Mouse (Mus musculus) midbrain, embryonic 15.5 days (tissue): ENCODE measurements around the gene Copa. TPM values are rescaled to one million over a fixed set of nuclear protein-coding genes. Genes with fewer than 3 reads are reported as not detected.

Experiments
- ATAC-seq: fragments of 200-750 bp; cut with Nextera tagmentation; replicated peaks from 2 replicates; pipeline ENCODE4 v1.8.0; 2017; ENCODE audit warnings: moderate TSS enrichment
- H3K27ac ChIP-seq: fragments of 300-500 bp; sonication (generic); 2 replicates; pipeline ENCODE4 v1.5.1; 2015; ENCODE audit warnings: mild to moderate bottlenecking, inconsistent platforms
- H3K27me3 ChIP-seq: fragments of 300-500 bp; sonication (generic); replicated peaks from 2 replicates; pipeline ENCODE4 v1.6.1; 2015; ENCODE audit warnings: inconsistent platforms
- H3K36me3 ChIP-seq: fragments of 300-500 bp; sonication (generic); replicated peaks from 2 replicates; pipeline ENCODE4 v1.6.1; 2015; ENCODE audit warnings: inconsistent platforms
- H3K4me1 ChIP-seq: fragments of 300-500 bp; sonication (generic); 2 replicates; pipeline ENCODE4 v1.6.1; 2015; ENCODE audit warnings: inconsistent platforms
- H3K4me2 ChIP-seq: fragments of 300-500 bp; sonication (generic); 2 replicates; pipeline ENCODE4 v1.6.1; 2015; ENCODE audit warnings: inconsistent platforms, mild to moderate bottlenecking, moderate library complexity
- H3K4me3 ChIP-seq: fragments of 300-500 bp; sonication (generic); 2 replicates; pipeline ENCODE4 v1.5.1; 2015; ENCODE audit warnings: mild to moderate bottlenecking, inconsistent platforms
- H3K9ac ChIP-seq: fragments of 300-500 bp; sonication (generic); 2 replicates; pipeline ENCODE4 v1.6.1; 2015; ENCODE audit warnings: mild to moderate bottlenecking, inconsistent platforms
- H3K9me3 ChIP-seq: fragments of 300-500 bp; sonication (generic); 2 replicates; pipeline ENCODE4 v1.6.1; 2016; ENCODE audit warnings: inconsistent platforms
- WGBS: fragments of 180-500 bp; shearing (Covaris S2); methylation state at CpG from one replicate; pipeline ENCODE4 v1.1.7; 2015; ENCODE audit warnings: mixed read lengths; 5-methylcytosine and 5-hydroxymethylcytosine counted together
- polyA plus RNA-seq: library from polyadenylated mRNA; unstranded; fragments of >200 nt; fragmentation: Nextera tagmentation; extraction: Ambion mirVana; gene quantifications from 2 replicates; pipeline ENCODE4 v1.2.1, GENCODE M21; 2015

Copa gene
- polyA plus RNA-seq, 1 experiment from 2014 or later = 209 TPM

DNA sequence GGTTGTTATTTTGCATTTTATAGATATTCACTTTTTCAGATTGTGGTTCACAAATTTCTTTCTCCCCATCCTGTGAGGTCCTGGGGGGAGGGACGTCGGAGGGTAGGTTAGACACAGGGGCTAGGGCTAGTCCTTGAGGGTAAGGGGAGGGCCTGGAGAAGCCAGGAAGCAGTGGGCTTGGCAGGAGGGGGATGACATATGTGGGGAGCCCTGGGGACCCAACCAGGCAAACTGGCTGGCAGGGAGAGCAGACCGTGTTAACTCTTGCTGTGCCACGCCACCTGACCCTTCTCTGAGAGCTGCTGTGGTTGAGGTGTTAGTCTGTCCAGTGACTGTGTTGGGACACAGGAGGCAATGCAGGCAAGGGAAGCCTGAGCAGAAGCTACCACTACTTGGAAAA lies 21.7 kb upstream of the Copa start:
- Histone ChIP-seq H3K9ac (no peak overlapping the region), H3K4me1 (peaks cover 19% of the 10 kb centered on the region), H3K4me3 (no peak overlapping the region), H3K36me3 (peaks cover 5% of the 10 kb centered on the region; the same call in 1 of the 2 replicates), H3K9me3 (no peaks in the 10 kb centered on the region), H3K4me2 (no peak overlapping the region), H3K27me3 (no peaks in the 10 kb centered on the region), H3K27ac (peak overlapping the region; percentile 45; the same call in 1 of the 2 replicates)
- ATAC-seq = peak; percentile 40; the same call in 1 of the 2 replicates
- WGBS = 34% methylated on average over 4 of the region's 4 CpGs

DNA sequence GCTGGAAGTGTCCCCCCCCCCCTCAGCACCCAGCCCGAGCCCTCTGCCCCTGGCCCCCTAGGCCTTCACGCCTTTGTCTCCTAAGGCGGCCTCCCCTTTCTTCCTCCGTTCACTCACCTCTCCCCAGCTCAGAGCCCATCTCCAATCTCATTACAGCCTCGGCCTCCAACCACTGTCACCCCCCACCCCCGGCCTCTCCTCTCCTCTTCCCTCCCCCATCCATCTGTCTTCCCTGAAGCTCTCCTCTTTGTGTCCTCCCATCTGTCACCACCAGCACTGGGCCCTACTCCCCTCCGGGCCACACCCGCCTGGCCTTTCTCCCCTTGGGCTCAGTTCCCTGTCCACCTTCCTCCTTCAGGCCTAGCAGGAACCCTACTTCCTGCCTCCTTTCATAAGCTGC lies 21.1 kb upstream of the Copa start:
- ATAC-seq = no peak; the same call in 1 of the 2 replicates
- Histone ChIP-seq H3K27ac (peak overlapping the region; percentile 45), H3K27me3 (no peaks in the 10 kb centered on the region), H3K9ac (no peak overlapping the region), H3K4me2 (no peak overlapping the region), H3K4me3 (no peak overlapping the region), H3K36me3 (peaks cover 10% of the 10 kb centered on the region; the same call in 1 of the 2 replicates), H3K9me3 (no peaks in the 10 kb centered on the region), H3K4me1 (peaks cover 19% of the 10 kb centered on the region)
- WGBS = 16% methylated on average over 8 of the region's 8 CpGs

- H3K27ac ChIP-seq = no peak overlapping the region
- H3K4me1 ChIP-seq = peaks cover 18% of the 10 kb centered on the region
- peaks cover 15% of the 10 kb centered on the region; the same call in 1 of the 2 replicates for H3K36me3 ChIP-seq
- no peak for ATAC-seq
- H3K4me2 ChIP-seq = no peak overlapping the region
- no peak overlapping the region for H3K4me3 ChIP-seq
- no peaks in the 10 kb centered on the region for H3K27me3 ChIP-seq
- H3K9me3 ChIP-seq = no peaks in the 10 kb centered on the region
- WGBS = 67% methylated on average over 2 of the region's 2 CpGs
- H3K9ac ChIP-seq = no peak overlapping the region
Observed at GRCm38 (mm10) chr1:172062101-172062500, 20.2 kb upstream of the Copa start.

- Histone ChIP-seq H3K27me3 (no peaks in the 10 kb centered on the region), H3K9me3 (no peaks in the 10 kb centered on the region), H3K4me2 (no peak overlapping the region), H3K4me3 (no peak overlapping the region), H3K9ac (no peak overlapping the region), H3K36me3 (peaks cover 27% of the 10 kb centered on the region), H3K27ac (no peak overlapping the region), H3K4me1 (peaks cover 6% of the 10 kb centered on the region)
- 67% methylated on average over 4 of the region's 4 CpGs for WGBS
- no peak for ATAC-seq
Observed at GRCm38 (mm10) chr1:172063291-172064023, 18.9 kb upstream of the Copa start.

DNA sequence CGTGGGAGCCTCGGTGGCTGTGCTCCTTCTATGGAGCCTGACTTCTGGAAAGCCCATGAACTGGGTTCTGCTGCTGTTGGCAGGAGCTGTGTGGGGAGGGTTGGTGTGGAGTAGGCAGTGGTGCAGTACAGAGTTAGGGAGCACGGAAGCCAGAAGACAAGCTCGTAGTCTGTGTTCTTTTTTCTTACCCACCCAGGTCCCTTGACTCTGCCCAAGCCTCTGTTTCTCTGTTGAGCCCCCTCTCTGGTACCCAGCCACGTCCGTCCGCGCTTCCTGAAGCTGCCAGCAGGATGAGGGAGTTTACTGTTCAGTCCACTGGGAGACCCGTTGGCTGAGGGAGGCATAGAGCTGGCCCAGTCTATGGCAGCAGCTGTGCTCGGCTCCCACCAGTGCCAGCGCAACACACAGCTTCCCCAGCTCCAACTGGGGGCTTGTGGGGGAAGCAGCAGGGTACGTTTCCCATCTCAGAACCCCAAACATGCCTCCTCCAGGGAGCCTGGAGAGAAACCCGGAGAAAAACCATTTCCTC lies 17.7 kb upstream of the Copa start:
- H3K27ac ChIP-seq = peak overlapping the region; percentile 13; the same call in 1 of the 2 replicates
- peaks cover 38% of the 10 kb centered on the region for H3K36me3 ChIP-seq
- WGBS = 49% methylated on average over 13 of the region's 13 CpGs
- no peaks in the 10 kb centered on the region for H3K4me1 ChIP-seq
- no peak overlapping the region for H3K9ac ChIP-seq
- no peaks in the 10 kb centered on the region for H3K9me3 ChIP-seq
- H3K4me2 ChIP-seq = no peak overlapping the region
- H3K27me3 ChIP-seq = no peaks in the 10 kb centered on the region
- peak; percentile 59 for ATAC-seq
- no peak overlapping the region for H3K4me3 ChIP-seq

DNA sequence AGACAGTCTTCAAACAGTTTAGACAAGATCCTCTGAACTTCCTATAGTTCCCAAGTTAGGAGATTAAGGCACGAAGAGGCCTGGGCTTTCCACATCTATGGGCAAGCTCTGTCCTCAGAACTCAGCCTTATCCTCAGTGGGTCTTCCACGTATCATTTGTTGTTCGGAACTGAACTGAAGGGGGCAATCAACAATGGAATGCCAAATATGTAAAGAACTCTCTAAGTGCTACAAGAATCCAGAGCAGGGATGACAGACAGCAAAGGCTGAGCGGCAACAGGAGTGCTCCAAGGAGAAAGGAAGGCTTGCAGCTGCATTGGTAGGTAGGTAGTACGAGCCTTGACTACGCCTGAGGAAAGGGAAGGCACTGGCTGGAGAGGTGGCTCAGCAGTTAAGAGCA lies 12.1 kb upstream of the Copa start:
- H3K27me3 ChIP-seq = no peaks in the 10 kb centered on the region
- H3K4me2 ChIP-seq = no peak overlapping the region
- 84% methylated on average over 6 of the region's 6 CpGs for WGBS
- no peak overlapping the region for H3K4me3 ChIP-seq
- no peaks in the 10 kb centered on the region for H3K9me3 ChIP-seq
- ATAC-seq = no peak
- H3K9ac ChIP-seq = no peak overlapping the region
- no peaks in the 10 kb centered on the region for H3K4me1 ChIP-seq
- peaks cover 83% of the 10 kb centered on the region for H3K36me3 ChIP-seq
- no peak overlapping the region for H3K27ac ChIP-seq

GRCm38 (mm10) chr1:172071556-172071955 lies 10.8 kb upstream of the Copa start:
- H3K27me3 ChIP-seq = no peaks in the 10 kb centered on the region
- H3K4me2 ChIP-seq = no peak overlapping the region
- peaks cover 82% of the 10 kb centered on the region for H3K36me3 ChIP-seq
- no peak overlapping the region for H3K9ac ChIP-seq
- no peak overlapping the region for H3K4me3 ChIP-seq
- ATAC-seq = no peak
- no peaks in the 10 kb centered on the region for H3K9me3 ChIP-seq
- WGBS = 64% methylated on average over 4 of the region's 4 CpGs
- no peaks in the 10 kb centered on the region for H3K4me1 ChIP-seq
- no peak overlapping the region for H3K27ac ChIP-seq

GRCm38 (mm10) chr1:172072604-172073003 lies 9.7 kb upstream of the Copa start:
- no peak for ATAC-seq
- WGBS = 95% methylated on average over 7 of the region's 7 CpGs
- no peak overlapping the region for H3K4me2 ChIP-seq

DNA sequence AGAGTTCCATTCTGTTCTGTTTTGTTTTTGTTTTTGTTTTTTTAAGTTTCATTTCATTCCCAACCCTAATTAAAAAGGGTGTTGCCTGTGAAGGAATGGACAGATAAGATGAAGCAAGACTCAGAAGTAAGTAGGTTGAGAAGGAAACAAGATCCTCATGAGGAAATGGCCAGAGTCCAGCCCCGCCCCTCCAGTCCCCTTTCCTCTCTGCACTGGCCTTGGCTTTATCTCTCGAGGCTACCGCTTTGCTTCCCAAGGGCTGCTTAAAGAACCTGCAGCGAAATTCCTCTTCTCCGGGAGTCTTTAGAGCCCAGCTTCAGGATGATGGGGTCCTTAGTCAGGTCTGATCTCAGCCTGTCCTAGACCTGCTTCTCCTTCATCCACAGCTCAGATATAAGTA lies 4.3 kb upstream of the Copa start:
- Histone ChIP-seq H3K9ac (no peak overlapping the region), H3K36me3 (peaks cover 47% of the 10 kb centered on the region), H3K4me3 (no peak overlapping the region), H3K4me2 (no peak overlapping the region), H3K27me3 (no peaks in the 10 kb centered on the region), H3K9me3 (no peaks in the 10 kb centered on the region), H3K27ac (no peak overlapping the region), H3K4me1 (peaks cover 9% of the 10 kb centered on the region)
- WGBS = 82% methylated on average over 5 of the region's 5 CpGs
- ATAC-seq = no peak

More at GRCm38 (mm10) chr1:172072604-172073003, 9.7 kb upstream of the Copa start:
- Histone ChIP-seq H3K36me3 (peaks cover 75% of the 10 kb centered on the region), H3K9ac (no peak overlapping the region), H3K27me3 (no peaks in the 10 kb centered on the region), H3K4me3 (no peak overlapping the region), H3K4me1 (no peaks in the 10 kb centered on the region), H3K27ac (no peak overlapping the region), H3K9me3 (no peaks in the 10 kb centered on the region)

GRCm38 (mm10) chr1:172082899-172083445 lies 643 bp downstream of the Copa start:
- peaks cover 31% of the 10 kb centered on the region for H3K4me1 ChIP-seq
- peak overlapping the region; percentile 84 for H3K27ac ChIP-seq
- H3K9me3 ChIP-seq = no peaks in the 10 kb centered on the region
- peak overlapping the region; percentile 81 for H3K4me3 ChIP-seq
- peak overlapping the region; percentile 67 for H3K4me2 ChIP-seq
- no peaks in the 10 kb centered on the region for H3K27me3 ChIP-seq
- H3K36me3 ChIP-seq = 0 out of 2 replicates have a peak, but pooled peaks cover 18% of the 10 kb centered on the region
- ATAC-seq = peak; percentile 85
- 1% methylated on average over 24 of the region's 24 CpGs for WGBS
- peak overlapping the region; percentile 86 for H3K9ac ChIP-seq

DNA sequence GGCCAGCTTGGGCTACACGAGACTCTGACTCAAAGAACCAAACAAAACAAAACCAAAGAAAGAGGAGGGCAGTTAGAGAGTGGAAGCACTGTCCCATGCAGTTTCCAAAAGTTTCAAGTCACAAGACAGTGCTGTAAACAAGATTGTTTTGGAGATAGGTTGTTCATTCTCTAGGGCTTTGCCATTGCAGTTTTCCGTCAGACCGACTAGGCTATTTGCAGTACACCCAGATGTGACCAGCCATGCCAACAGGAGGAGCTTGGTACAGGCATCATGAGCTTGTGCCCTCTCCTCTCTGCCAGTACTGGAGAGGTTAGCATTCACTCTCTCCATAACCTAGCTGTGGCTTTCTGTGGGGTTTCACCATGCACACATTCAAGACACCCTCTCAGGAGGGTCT lies 11.2 kb downstream of the Copa start:
- Histone ChIP-seq H3K9ac (no peak overlapping the region), H3K27ac (no peak overlapping the region), H3K4me2 (no peak overlapping the region), H3K4me1 (no peaks in the 10 kb centered on the region), H3K36me3 (peaks cover 57% of the 10 kb centered on the region), H3K4me3 (no peak overlapping the region), H3K9me3 (no peaks in the 10 kb centered on the region), H3K27me3 (no peaks in the 10 kb centered on the region)
- no peak for ATAC-seq
- 55% methylated on average over 3 of the region's 3 CpGs for WGBS

DNA sequence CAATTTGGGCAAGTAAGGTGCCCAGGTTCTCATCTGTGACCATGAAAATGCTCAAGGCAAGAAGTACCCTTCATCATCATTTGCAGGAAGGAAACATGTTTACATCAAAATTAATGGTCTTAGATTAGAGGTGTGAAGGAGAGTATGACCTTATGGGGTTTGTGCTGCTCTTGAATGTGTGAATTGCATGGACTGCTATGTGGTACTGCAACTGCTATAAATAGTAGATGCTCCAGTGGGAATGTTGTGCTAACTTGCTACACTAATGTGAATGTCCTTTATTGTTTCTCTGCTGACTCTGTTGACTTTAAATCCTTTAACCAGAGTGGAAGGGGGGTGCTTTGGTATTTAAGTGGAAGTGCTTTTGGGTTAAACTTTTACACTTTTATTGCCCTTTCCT lies 12.0 kb downstream of the Copa start:
- Histone ChIP-seq H3K4me3 (no peak overlapping the region), H3K9ac (no peak overlapping the region), H3K4me1 (no peaks in the 10 kb centered on the region), H3K9me3 (no peaks in the 10 kb centered on the region), H3K36me3 (peaks cover 52% of the 10 kb centered on the region), H3K4me2 (no peak overlapping the region), H3K27me3 (no peaks in the 10 kb centered on the region), H3K27ac (no peak overlapping the region)
- ATAC-seq = no peak
